Mouse (Mus musculus): ENCODE results near the gene Calml3.

Gene Calml3

GRCm38 (mm10) chr13:3782499-3782898, 21.6 kb downstream of the Calml3 start:
- DNase-seq (ENCODE audit: extremely low read depth, low read depth): no peak

- DNase-seq (ENCODE audit: extremely low read depth, low read depth): no peak
These were observed 24.4 kb downstream of the Calml3 start for GRCm38 (mm10) chr13:3779575-3780226.

GRCm38 (mm10) chr13:3778591-3779364, 25.3 kb downstream of the Calml3 start:
- no peak for DNase-seq (ENCODE audit: extremely low read depth, low read depth)

- DNase-seq (ENCODE audit: extremely low read depth, low read depth): no peak
These were observed 26.8 kb downstream of the Calml3 start for GRCm38 (mm10) chr13:3777216-3777912.

- DNase-seq (ENCODE audit: extremely low read depth, low read depth): peak; percentile 23
These were observed 27.7 kb downstream of the Calml3 start for GRCm38 (mm10) chr13:3776446-3776845.

GRCm38 (mm10) chr13:3774991-3775390, 29.1 kb downstream of the Calml3 start:
- no peak for DNase-seq (ENCODE audit: extremely low read depth, low read depth)

- DNase-seq (ENCODE audit: extremely low read depth, low read depth): no peak
These were observed 29.8 kb downstream of the Calml3 start for GRCm38 (mm10) chr13:3774280-3774679.

- DNase-seq (ENCODE audit: extremely low read depth, low read depth): no peak
These were observed 30.9 kb downstream of the Calml3 start for GRCm38 (mm10) chr13:3773149-3773688.

- DNase-seq (ENCODE audit: extremely low read depth, low read depth): no peak
These were observed 32.9 kb downstream of the Calml3 start for GRCm38 (mm10) chr13:3771221-3771620.

GRCm38 (mm10) chr13:3770170-3771024, 33.7 kb downstream of the Calml3 start:
- no peak for DNase-seq (ENCODE audit: extremely low read depth, low read depth)

- no peak for DNase-seq (ENCODE audit: extremely low read depth, low read depth)
These were observed 34.6 kb downstream of the Calml3 start for GRCm38 (mm10) chr13:3769531-3769930.

- no peak for DNase-seq (ENCODE audit: extremely low read depth, low read depth)
These were observed 35.5 kb downstream of the Calml3 start for GRCm38 (mm10) chr13:3768621-3769020.

- DNase-seq (ENCODE audit: extremely low read depth, low read depth): no peak
These were observed 37.0 kb downstream of the Calml3 start for GRCm38 (mm10) chr13:3767086-3767485.

- no peak for DNase-seq (ENCODE audit: extremely low read depth, low read depth)
These were observed 38.3 kb downstream of the Calml3 start for GRCm38 (mm10) chr13:3765781-3766180.

- DNase-seq (ENCODE audit: extremely low read depth, low read depth): no peak
These were observed 43.0 kb downstream of the Calml3 start for GRCm38 (mm10) chr13:3761131-3761530.

GRCm38 (mm10) chr13:3758347-3758746, 45.8 kb downstream of the Calml3 start:
- DNase-seq (ENCODE audit: extremely low read depth, low read depth): no peak

- DNase-seq (ENCODE audit: extremely low read depth, low read depth): no peak
These were observed 50.8 kb downstream of the Calml3 start for GRCm38 (mm10) chr13:3753291-3753690.

Data from MEL-GATA-1-ER (cell line).